Mouse (Mus musculus): Measurements from ENCODE around the gene Gm7544.
"Not testable (repeated sequence)": the region's sequence is repeated elsewhere in the genome, so short reads cannot be mapped to it uniquely, and the experiment has no call there.

Gene Gm7544

GRCm38 (mm10) chr1:82924650-82925049 is 31.2 kb downstream of the Gm7544 start, which contains the start of gene A030014E15Rik:
Gene A030014E15Rik, plus strand, starts transcription at chr1:82924917.
- no peak for DNase-seq (ENCODE audit: low spot score in 2 of 2)

DNA sequence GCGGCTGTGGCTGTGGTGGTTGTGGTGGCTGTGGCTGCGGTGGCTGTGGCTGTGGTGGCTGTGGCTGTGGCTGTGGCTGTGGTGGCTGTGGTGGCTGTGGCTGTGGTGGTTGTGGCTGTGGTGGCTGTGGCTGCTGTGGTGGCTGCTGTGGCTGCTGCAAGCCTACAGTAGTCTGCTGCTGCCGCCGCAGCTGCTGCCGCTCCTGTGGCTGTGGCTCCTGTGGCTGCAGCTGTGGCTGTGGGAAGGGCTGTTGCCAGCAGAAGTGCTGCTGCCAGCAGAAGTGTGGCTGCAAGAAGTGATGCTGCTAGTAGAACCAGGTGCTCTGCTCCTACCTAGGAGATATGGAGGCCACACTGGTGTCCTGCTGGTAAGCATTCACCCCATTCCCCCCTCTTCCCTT is 42.4 kb downstream of the Gm7544 start:
- DNase-seq (ENCODE audit: low spot score in 2 of 2), result not testable (repeated sequence)

DNA sequence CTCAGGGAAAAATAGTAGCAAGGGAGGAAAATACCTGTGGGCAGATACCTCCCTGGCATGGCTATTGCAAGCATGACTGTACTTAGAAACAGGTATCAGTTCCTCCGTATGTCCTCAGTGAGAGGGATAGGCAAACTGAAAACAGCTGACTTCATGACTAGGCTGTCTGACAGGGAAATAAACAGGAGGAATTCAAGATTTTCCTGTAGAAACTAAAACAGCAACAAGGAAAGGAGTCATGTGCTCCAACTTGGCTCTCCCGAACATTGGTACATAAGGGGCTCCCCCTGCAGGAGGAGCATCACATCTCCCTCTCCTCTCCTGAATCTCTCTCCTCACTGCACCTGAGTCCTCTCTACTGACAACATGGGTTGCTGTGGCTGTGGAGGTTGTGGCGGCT is 42.8 kb downstream of the Gm7544 start, which contains the start of gene A030005L19Rik:
A030005L19Rik (plus strand) TSS at position 301 of the 400 bp plus-strand sequence.
- no peak for DNase-seq (ENCODE audit: low spot score in 2 of 2)

DNA sequence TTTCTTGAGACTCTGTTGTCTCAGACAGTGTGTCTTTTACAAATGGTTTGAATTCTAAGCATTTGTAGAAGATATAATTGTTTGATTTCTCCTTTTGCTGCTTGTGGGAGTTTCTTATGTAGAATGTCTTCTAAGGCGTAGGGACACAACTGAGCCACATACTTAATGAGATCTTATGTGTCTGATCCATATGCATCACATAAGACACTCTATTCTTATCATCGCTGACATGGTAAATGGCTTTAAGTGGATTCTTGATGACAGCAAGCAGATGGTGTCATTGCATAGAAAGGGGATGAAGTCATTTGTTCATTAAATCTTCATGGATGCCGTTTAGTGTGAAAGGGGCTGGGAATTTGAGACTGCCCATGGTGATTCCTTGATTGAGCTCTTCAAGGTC is 49.9 kb downstream of the Gm7544 start:
- no peak for DNase-seq (ENCODE audit: low spot score in 2 of 2)

Data from urinary bladder, postnatal 4 days (tissue).